Mouse (Mus musculus): ENCODE results near the gene Atg16l1.
"Not testable (repeated sequence)": the region's sequence is repeated elsewhere in the genome, so short reads cannot be mapped to it uniquely, and the experiment has no call there.

Atg16l1 gene

DNA sequence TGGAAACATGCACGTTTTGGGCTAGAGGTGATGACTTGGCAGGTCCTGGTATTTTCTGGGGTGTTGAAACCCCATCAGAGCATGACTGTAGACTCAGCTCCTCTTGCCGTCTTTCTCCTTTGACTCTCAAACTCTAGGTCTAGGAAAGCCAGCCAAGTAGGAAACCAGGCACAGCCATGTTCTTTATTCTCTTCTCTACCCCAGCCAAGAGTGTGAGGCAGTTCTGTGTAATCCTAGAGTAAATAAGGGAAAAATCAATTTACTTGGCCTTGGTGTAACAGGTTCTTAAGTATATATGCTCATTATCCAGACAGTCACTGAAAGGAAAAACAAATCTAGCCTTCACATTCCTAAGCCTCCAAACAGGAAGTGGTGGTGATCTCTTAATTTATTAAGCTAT lies 17.7 kb downstream of the Atg16l1 start:
- no peak for DNase-seq (ENCODE audit: low spot score)

- DNase-seq (ENCODE audit: low spot score) = no peak
Observed at GRCm38 (mm10) chr1:87774845-87775244, 19.2 kb downstream of the Atg16l1 start.

GRCm38 (mm10) chr1:87779204-87779785 lies 23.6 kb downstream of the Atg16l1 start:
- no peak for DNase-seq (ENCODE audit: low spot score)

GRCm38 (mm10) chr1:87785703-87786102 lies 30.0 kb downstream of the Atg16l1 start:
- DNase-seq (ENCODE audit: low spot score) = no peak

- DNase-seq (ENCODE audit: low spot score) = no peak
Observed at GRCm38 (mm10) chr1:87786251-87786650, 30.6 kb downstream of the Atg16l1 start.

GRCm38 (mm10) chr1:87789665-87790064 lies 34.0 kb downstream of the Atg16l1 start:
- DNase-seq (ENCODE audit: low spot score) = no peak

GRCm38 (mm10) chr1:87792438-87793137 lies 36.9 kb downstream of the Atg16l1 start:
- no peak for DNase-seq (ENCODE audit: low spot score)

GRCm38 (mm10) chr1:87793138-87793449 lies 37.4 kb downstream of the Atg16l1 start:
- no peak for DNase-seq (ENCODE audit: low spot score)

- DNase-seq (ENCODE audit: low spot score) = no peak
Observed at GRCm38 (mm10) chr1:87797702-87798101, 42.0 kb downstream of the Atg16l1 start.

GRCm38 (mm10) chr1:87798306-87798705 lies 42.6 kb downstream of the Atg16l1 start:
- no peak for DNase-seq (ENCODE audit: low spot score)

- DNase-seq (ENCODE audit: low spot score) = no peak
Observed at GRCm38 (mm10) chr1:87803576-87803975, 47.9 kb downstream of the Atg16l1 start, which contains the start of gene Sag. Sag (plus strand) TSS chr1:87803680.

DNA sequence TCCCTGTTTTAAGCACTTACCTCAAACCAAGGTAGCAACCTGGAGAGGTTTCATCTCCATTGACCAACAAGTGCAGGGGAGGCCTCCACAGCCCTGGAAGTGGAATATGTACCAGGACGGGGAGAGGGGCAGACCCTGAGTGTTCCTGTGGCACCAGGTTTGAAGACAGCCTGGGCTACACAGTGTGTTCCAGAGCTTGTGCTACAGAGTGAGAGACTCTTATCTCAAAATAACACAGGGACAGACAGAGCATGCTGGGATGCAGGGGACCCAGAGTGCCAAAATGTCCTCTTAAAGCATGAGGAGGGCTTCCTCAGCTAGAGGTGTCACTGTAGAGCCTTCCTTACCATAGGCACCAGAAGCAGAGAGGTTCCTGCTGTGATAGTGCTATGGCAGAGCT lies 52.1 kb downstream of the Atg16l1 start:
- no peak for DNase-seq (ENCODE audit: low spot score)

DNA sequence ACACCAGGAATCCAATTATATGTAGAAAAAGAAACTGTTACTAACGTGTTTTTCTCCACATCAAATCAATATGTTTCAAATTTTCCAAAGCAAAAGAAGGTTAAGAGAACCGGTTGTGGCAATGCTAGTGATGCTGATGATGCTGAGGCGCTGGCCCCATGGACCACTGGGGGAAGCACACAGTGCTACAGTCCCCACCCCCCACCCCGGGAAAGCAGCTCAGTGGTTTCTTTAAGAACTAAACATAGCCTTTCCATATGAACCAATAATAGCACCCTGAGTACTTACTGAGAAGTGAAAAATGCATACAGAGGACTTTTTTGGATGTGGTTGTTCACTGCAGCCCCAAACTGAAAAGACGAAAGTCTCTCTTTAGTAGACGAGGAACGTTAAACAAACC lies 55.7 kb downstream of the Atg16l1 start:
- DNase-seq (ENCODE audit: low spot score) = no peak

- no peak for DNase-seq (ENCODE audit: low spot score)
Observed at GRCm38 (mm10) chr1:87812061-87812460, 56.4 kb downstream of the Atg16l1 start.

DNA sequence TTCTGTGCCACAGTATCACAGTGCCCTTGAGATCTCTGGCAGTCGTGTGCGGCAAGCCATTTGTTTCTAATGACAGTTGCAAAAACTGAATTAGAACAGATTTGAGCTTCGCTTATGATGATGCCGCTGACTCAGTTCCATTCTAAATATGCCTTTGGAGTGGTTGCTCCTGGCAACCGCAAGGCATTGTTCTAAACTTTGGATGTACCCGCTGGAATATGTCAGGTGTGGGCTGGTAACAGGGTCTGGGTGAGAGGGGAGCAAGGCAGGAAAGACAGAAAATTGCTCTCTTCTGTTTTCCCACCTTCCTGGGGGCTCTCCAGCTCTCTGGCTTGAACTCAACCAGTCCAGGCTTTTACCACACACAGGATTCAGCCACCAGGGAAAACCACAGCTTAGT lies 57.5 kb downstream of the Atg16l1 start:
- no peak for DNase-seq (ENCODE audit: low spot score)

DNA sequence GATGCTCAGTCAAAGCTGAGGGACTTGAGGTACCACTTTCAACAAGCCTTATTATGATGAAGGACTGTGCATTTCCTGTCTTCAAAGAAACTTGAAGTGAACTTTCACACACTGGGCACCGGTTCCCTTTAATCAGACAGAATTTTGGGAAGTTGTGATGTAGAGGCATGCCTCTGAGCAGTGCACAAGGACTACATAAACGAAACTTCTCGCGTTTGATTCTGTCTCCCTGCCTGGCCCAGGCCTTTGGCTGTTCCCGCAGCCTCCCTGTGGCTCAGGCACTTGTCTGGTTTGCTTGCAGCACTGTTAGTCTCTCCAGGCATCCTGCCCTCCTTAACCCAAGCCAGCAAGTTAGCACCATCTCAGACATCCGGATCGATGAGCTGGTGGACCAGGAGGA lies 58.0 kb downstream of the Atg16l1 start:
- DNase-seq (ENCODE audit: low spot score) = no peak

DNA sequence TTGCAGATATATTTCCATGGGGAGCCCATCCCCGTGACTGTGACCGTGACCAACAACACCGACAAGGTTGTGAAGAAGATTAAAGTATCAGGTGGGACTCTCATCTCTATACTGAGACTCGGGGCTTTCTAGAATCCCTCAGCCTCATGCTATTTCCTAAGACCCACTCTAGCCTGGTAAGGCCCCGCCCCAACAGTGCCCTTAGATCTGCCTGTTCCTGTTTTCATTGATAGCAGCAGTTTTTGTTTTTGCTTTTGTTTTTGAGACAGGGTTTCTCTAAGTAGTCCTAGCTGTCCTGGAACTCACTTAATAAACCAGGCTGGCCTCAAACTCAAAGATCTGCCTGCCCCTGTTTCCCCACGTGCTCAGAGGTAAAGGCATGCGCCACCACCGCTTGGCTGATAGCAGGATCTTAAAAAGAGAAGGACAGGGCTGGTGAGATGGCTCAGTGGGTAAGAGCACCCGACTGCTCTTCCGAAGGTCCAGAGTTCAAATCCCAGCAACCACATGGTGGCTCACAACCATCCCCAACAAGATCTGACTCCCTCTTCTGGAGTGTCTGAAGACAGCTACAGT lies 68.8 kb downstream of the Atg16l1 start:
- DNase-seq (ENCODE audit: low spot score) = no peak

DNA sequence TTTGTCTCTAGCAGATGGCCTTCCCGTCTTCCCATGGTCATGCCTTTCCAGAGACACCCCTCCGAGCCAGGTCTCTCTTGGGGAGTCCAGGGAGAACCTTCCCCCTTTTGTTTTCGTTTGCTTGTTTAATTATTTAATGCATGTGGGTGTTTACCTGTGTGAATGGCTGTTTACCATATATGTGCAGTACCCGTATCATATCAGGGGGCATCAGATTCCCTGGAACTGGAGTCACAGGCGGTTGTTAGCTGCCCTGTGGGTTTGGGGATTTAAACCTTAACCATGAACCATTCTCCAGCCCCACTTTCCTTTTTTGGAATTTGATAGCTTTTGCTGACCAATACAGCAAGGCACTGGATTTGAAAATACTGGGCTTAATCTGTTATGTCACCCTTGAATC lies 69.6 kb downstream of the Atg16l1 start:
- DNase-seq (ENCODE audit: low spot score) = no peak

GRCm38 (mm10) chr1:87825991-87826390 lies 70.3 kb downstream of the Atg16l1 start:
- DNase-seq (ENCODE audit: low spot score) = no peak

DNA sequence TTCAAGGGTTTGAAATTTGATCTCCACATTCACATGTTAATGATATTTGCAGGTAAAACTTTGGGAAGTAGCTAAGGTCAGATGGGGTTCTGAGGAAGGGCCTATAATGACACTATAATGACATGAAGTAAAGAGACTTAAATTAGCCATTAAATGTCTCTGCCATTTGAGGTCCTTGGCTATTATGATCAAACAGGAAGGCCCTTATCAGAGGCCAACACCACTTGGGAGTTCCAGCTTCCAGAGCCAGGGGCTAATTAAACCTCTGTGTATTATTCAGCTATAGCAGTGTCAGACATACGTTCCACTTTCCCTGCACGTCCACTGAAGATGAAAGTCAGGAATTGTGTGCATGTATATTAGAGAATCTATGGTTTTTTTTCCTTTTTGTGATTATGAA lies 70.8 kb downstream of the Atg16l1 start:
- DNase-seq (ENCODE audit: low spot score) = no peak

DNA sequence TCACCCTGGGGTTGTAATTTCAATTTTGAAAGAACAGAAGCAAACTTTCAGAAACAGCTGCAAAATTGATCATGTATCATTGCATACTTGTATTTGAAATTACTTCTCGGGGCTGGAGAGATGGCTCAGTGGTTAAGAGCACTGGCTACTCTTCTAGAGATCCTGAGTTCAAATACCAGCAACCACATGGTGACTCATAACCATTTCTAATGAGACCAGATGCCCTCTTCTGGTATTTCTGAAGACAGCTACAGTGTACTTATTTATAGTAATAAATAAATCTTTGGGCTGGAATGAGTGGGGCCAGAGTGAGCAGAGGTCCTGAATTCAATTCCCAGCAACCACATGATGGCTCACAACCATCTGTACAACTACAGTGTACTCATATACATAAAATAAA lies 71.8 kb downstream of the Atg16l1 start:
- DNase-seq (ENCODE audit: low spot score) = not testable (repeated sequence)

DNA sequence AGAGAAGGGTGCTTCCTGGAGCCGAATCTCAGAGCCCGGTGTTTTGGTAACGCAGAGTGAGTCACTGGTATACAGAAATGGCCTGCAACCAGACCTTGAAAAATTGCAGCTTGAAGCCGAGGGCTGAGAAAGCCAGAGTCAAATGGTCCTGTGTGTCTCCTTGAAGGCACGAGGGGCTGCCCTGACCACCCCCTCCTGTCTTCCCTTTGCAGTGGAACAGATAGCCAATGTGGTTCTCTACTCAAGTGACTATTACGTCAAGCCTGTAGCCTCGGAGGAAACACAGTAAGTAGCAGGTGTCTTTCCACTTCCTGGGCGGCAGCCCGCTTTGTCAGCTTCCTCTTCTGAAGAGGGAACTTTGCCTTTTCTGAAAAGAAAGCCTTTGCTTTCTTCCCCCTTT lies 72.5 kb downstream of the Atg16l1 start:
- no peak for DNase-seq (ENCODE audit: low spot score)

GRCm38 (mm10) chr1:87828926-87829580 lies 73.4 kb downstream of the Atg16l1 start:
- DNase-seq (ENCODE audit: low spot score) = no peak

Measured in testis, postnatal 14 days (tissue).